ENCODE assay signal across 15 mouse cellular contexts in the genomic region with DNA sequence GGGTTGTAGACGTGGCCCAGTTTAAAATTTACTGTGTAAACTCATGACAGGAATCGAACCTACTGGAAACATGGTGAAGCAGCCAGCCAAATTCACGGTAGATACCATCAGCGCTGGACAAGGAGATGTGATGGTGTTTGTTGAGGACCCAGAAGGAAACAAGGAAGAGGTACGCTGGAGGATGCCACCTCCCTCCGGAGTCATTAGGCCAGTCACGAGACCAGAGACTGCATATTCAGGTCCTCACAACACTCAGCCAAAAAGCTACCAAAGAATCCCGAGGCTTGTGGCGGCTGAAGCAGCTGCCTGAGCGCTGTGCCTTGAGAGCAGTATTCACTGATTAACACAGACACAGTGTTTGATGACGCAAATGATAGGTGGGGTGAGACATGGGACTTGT.
"Had no signal": no experiment of that assay in that cellular context is flagged by ENCODE, and none has a peak within 500 bp of the region (broad histone marks: within the 10 kb centered on the region; RNA-seq: fewer than 3 reads in every experiment).

No protein-coding gene starts in this region.

- H3K4me1 ChIP-seq: stomach, embryonic 15.5 days had no signal

- DNase-seq: retina, postnatal 1 day; right cerebral cortex, adult 18-20 months; right cerebral cortex, postnatal 14 days; right cerebral cortex, postnatal 25 days; right cerebral cortex, postnatal 4 days; spleen, adult 18-20 months; thymus, adult 18-20 months; thymus, adult 2 months; thymus, postnatal 14 days; thymus, postnatal 25 days; thymus, postnatal 36 days; thymus, postnatal 4 days had no signal

- H3K4me3 ChIP-seq: neural tube, embryonic 15.5 days; stomach, embryonic 15.5 days had no signal

- H3K27ac ChIP-seq: neural tube, embryonic 15.5 days; stomach, embryonic 15.5 days; stomach, postnatal 0 days had no signal

- H3K27me3 ChIP-seq: neural tube, embryonic 15.5 days; stomach, embryonic 15.5 days had no signal

- H3K9ac ChIP-seq: neural tube, embryonic 15.5 days; stomach, embryonic 15.5 days had no signal

- H3K9me3 ChIP-seq: neural tube, embryonic 15.5 days; stomach, embryonic 15.5 days had no signal
